Mouse (Mus musculus) heart, embryonic 12.5 days (tissue): ENCODE results near the gene Mpv17l2. TPM values are rescaled to one million over a fixed set of nuclear protein-coding genes. Genes with fewer than 3 reads are reported as not detected.

Experiments used
- ATAC-seq: fragments of 200-750 bp; cut with Nextera tagmentation; 2 replicates; pipeline ENCODE4 v1.8.0; 2017; ENCODE audit warnings: moderate TSS enrichment, moderate library complexity; ENCODE audit not compliant: insufficient number of reproducible peaks, low FRiP score
- H3K27ac ChIP-seq: fragments of 300-500 bp; sonication (generic); 2 replicates; pipeline ENCODE4 v1.5.1; 2016; ENCODE audit warnings: mild to moderate bottlenecking, moderate library complexity; ENCODE audit not compliant: poor library complexity, severe bottlenecking
- H3K27me3 ChIP-seq: fragments of 300-500 bp; sonication (generic); replicated peaks from 2 replicates; pipeline ENCODE4 v1.6.1; 2016; ENCODE audit warnings: mild to moderate bottlenecking, moderate library complexity
- H3K36me3 ChIP-seq: fragments of 300-500 bp; sonication (generic); 2 replicates; pipeline ENCODE4 v1.6.1; 2016; ENCODE audit warnings: mild to moderate bottlenecking, moderate library complexity
- H3K4me1 ChIP-seq: fragments of 300-500 bp; sonication (generic); replicated peaks from 2 replicates; pipeline ENCODE4 v1.6.1; 2016; ENCODE audit warnings: mild to moderate bottlenecking
- H3K4me2 ChIP-seq: fragments of 300-500 bp; sonication (generic); 2 replicates; pipeline ENCODE4 v1.6.1; 2016; ENCODE audit warnings: mild to moderate bottlenecking, moderate library complexity
- H3K4me3 ChIP-seq: fragments of 300-500 bp; sonication (generic); 2 replicates; pipeline ENCODE4 v1.5.1; 2016; ENCODE audit warnings: mild to moderate bottlenecking
- H3K9ac ChIP-seq: fragments of 300-500 bp; sonication (generic); 2 replicates; pipeline ENCODE4 v1.6.1; 2016; ENCODE audit warnings: mild to moderate bottlenecking, moderate library complexity
- H3K9me3 ChIP-seq: fragments of 300-500 bp; sonication (generic); replicated peaks from 2 replicates; pipeline ENCODE4 v1.6.1; 2016; ENCODE audit warnings: mild to moderate bottlenecking, moderate library complexity
- WGBS: fragments of 180-500 bp; shearing (Covaris S2); methylation state at CpG from one replicate; pipeline ENCODE4 v1.1.7; 2016; 5-methylcytosine and 5-hydroxymethylcytosine counted together
- polyA plus RNA-seq: library from polyadenylated mRNA; unstranded; fragments of >200 nt; fragmentation: Nextera tagmentation; extraction: Ambion mirVana; gene quantifications from 2 replicates; pipeline ENCODE4 v1.2.1, GENCODE M21; 2016

Mpv17l2 gene
- polyA plus RNA-seq, 1 experiment from 2014 or later = 37.9 TPM

- peak overlapping the region; percentile 91 for H3K4me2 ChIP-seq
- H3K27me3 ChIP-seq = peaks cover 8% of the 10 kb centered on the region; the same call in 1 of the 2 replicates
- 0 out of 2 replicates have a peak overlapping the region, but pooled peaks have one; percentile 7 for H3K27ac ChIP-seq
- no peaks in the 10 kb centered on the region for H3K9me3 ChIP-seq
- H3K4me1 ChIP-seq = peaks cover 21% of the 10 kb centered on the region
- peak overlapping the region; percentile 49 for H3K4me3 ChIP-seq
- no peak for ATAC-seq
- WGBS = 2% methylated on average over 34 of the region's 34 CpGs
- peaks cover 27% of the 10 kb centered on the region for H3K36me3 ChIP-seq
- H3K9ac ChIP-seq = peak overlapping the region; percentile 71
These were observed 5.3 kb upstream of the Mpv17l2 start for GRCm38 (mm10) chr8:70765838-70766570.

DNA sequence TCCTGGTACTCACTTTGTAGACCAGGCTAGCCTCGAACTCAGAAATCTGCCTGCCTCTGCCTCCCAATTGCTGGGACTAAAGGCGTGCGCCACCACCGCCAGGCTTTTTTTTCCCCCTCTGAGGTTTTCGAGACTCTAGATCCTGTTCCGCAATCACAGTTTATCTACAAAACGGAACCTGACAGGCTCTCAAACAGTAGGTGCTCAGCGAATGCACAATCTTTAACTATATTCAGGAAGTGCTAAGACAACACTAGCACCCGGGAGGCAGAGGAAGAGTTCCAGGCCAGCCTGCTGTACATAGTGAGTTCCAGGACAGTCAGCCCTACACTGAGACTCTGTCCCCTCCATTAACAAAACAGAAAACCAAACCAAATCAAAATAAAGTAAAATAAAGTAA is 4.6 kb upstream of the Mpv17l2 start:
- no peak for ATAC-seq
- H3K36me3 ChIP-seq = peaks cover 21% of the 10 kb centered on the region
- H3K27ac ChIP-seq = no peak overlapping the region
- 55% methylated on average over 9 of the region's 9 CpGs for WGBS
- peaks cover 22% of the 10 kb centered on the region for H3K4me1 ChIP-seq
- H3K4me3 ChIP-seq = peak overlapping the region; percentile 49; the same call in 1 of the 2 replicates
- H3K27me3 ChIP-seq = 0 out of 2 replicates have a peak, but pooled peaks cover 4% of the 10 kb centered on the region
- H3K9ac ChIP-seq = no peak overlapping the region
- no peaks in the 10 kb centered on the region for H3K9me3 ChIP-seq
- H3K4me2 ChIP-seq = peak overlapping the region; percentile 91

DNA sequence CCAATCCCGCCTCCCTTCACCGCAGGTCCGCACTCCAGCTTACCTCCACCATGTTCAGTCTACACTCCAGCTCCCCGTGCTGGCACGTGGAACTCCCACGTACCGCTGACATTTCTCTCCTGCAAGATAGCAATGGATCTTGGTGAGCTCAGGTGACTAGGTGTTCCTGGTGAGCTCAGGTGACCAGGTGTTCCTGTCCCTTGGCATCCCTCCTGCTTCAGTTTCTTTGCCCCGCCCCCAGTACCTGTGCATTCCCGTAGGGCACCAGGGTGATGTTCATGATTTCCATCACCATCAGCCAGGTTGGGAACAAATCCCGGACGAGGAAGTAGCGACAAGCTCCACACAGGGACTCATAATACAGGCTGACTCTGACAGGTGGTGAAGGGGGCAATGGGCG is 3.9 kb upstream of the Mpv17l2 start:
- no peak overlapping the region for H3K4me3 ChIP-seq
- H3K4me1 ChIP-seq = peaks cover 28% of the 10 kb centered on the region
- H3K9me3 ChIP-seq = no peaks in the 10 kb centered on the region
- H3K36me3 ChIP-seq = peaks cover 15% of the 10 kb centered on the region
- H3K27ac ChIP-seq = no peak overlapping the region
- 89% methylated on average over 13 of the region's 13 CpGs for WGBS
- H3K4me2 ChIP-seq = peak overlapping the region; percentile 91; the same call in 1 of the 2 replicates
- H3K27me3 ChIP-seq = 0 out of 2 replicates have a peak, but pooled peaks cover 4% of the 10 kb centered on the region
- H3K9ac ChIP-seq = no peak overlapping the region
- ATAC-seq = no peak

GRCm38 (mm10) chr8:70764026-70764425 is 3.3 kb upstream of the Mpv17l2 start:
- no peak for ATAC-seq
- H3K9ac ChIP-seq = no peak overlapping the region
- peaks cover 35% of the 10 kb centered on the region for H3K4me1 ChIP-seq
- no peaks in the 10 kb centered on the region for H3K9me3 ChIP-seq
- H3K27ac ChIP-seq = no peak overlapping the region
- H3K27me3 ChIP-seq = 0 out of 2 replicates have a peak, but pooled peaks cover 4% of the 10 kb centered on the region
- no peak overlapping the region for H3K4me3 ChIP-seq
- H3K4me2 ChIP-seq = no peak overlapping the region
- peaks cover 13% of the 10 kb centered on the region for H3K36me3 ChIP-seq
- 50% methylated on average over 8 of the region's 8 CpGs for WGBS

DNA sequence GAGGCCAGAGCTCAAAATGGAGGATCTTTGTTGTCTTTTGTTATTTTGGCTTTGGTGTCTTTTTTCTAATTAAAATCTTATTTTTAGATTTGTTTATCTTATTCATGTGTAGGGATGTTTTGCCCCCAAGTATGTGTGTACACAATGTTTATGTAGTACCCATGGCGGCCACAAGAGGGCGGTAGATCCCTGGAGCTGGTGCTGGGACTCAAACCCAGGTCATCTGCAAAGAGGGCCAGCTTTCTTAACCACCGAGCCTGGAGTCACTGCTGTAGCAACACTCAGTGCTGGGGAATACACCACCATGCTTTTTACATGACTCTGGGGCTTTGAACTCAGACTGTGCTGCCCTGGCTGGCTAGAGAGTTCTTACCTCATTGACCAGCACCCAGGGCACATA is 2.6 kb upstream of the Mpv17l2 start:
- WGBS = 6% methylated on average over 3 of the region's 3 CpGs
- Histone ChIP-seq H3K4me2 (no peak overlapping the region), H3K27me3 (0 out of 2 replicates have a peak, but pooled peaks cover 4% of the 10 kb centered on the region), H3K4me3 (no peak overlapping the region), H3K4me1 (peaks cover 41% of the 10 kb centered on the region), H3K9ac (no peak overlapping the region), H3K36me3 (peaks cover 10% of the 10 kb centered on the region), H3K9me3 (no peaks in the 10 kb centered on the region), H3K27ac (no peak overlapping the region)
- ATAC-seq = no peak

GRCm38 (mm10) chr8:70762118-70762517 is 1.4 kb upstream of the Mpv17l2 start:
- Histone ChIP-seq H3K4me3 (no peak overlapping the region), H3K36me3 (peaks cover 16% of the 10 kb centered on the region), H3K9me3 (no peaks in the 10 kb centered on the region), H3K4me1 (peaks cover 42% of the 10 kb centered on the region), H3K4me2 (no peak overlapping the region), H3K9ac (no peak overlapping the region), H3K27ac (no peak overlapping the region), H3K27me3 (no peaks in the 10 kb centered on the region)
- ATAC-seq = no peak
- WGBS = 68% methylated on average over 1 of the region's 1 CpGs

GRCm38 (mm10) chr8:70760350-70760749 is 396 bp downstream of the Mpv17l2 start:
- Histone ChIP-seq H3K9ac (peak overlapping the region; percentile 91), H3K27me3 (peaks cover 5% of the 10 kb centered on the region; the same call in 1 of the 2 replicates), H3K9me3 (no peaks in the 10 kb centered on the region), H3K4me1 (peaks cover 31% of the 10 kb centered on the region), H3K36me3 (peaks cover 29% of the 10 kb centered on the region), H3K4me2 (peak overlapping the region; percentile 98), H3K4me3 (peak overlapping the region; percentile 76), H3K27ac (peak overlapping the region; percentile 70)
- ATAC-seq = 0 out of 2 replicates have a peak, but pooled peaks have one; percentile 0
- 2% methylated on average over 22 of the region's 22 CpGs for WGBS

GRCm38 (mm10) chr8:70758616-70759561 is 1.9 kb downstream of the Mpv17l2 start:
- no peak for ATAC-seq
- H3K27me3 ChIP-seq = peaks cover 5% of the 10 kb centered on the region; the same call in 1 of the 2 replicates
- H3K36me3 ChIP-seq = peaks cover 29% of the 10 kb centered on the region
- H3K4me2 ChIP-seq = 0 out of 2 replicates have a peak overlapping the region, but pooled peaks have one; percentile 98
- 67% methylated on average over 19 of the region's 19 CpGs for WGBS
- peaks cover 34% of the 10 kb centered on the region for H3K4me1 ChIP-seq
- no peak overlapping the region for H3K27ac ChIP-seq
- H3K9me3 ChIP-seq = no peaks in the 10 kb centered on the region
- H3K9ac ChIP-seq = 0 out of 2 replicates have a peak overlapping the region, but pooled peaks have one; percentile 51
- H3K4me3 ChIP-seq = no peak overlapping the region

DNA sequence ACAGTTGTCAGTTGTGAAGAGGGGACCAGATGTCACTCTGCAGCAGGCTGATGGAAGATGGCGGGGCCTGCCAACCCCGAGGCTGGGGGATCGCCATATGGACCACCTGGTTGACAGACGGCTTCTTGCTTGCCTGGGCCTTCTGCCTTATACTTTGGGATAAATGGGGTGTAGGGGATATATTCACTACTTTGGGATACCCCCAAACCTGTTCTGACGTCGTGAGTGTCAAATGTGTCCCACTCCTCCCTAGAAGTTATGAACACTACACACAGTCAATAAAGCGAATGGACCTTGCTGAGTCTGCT is 2.5 kb downstream of the Mpv17l2 start:
- Histone ChIP-seq H3K9me3 (no peaks in the 10 kb centered on the region), H3K9ac (no peak overlapping the region), H3K36me3 (peaks cover 29% of the 10 kb centered on the region), H3K27me3 (peaks cover 5% of the 10 kb centered on the region; the same call in 1 of the 2 replicates), H3K4me1 (peaks cover 40% of the 10 kb centered on the region), H3K27ac (no peak overlapping the region), H3K4me2 (no peak overlapping the region), H3K4me3 (no peak overlapping the region)
- WGBS = 87% methylated on average over 7 of the region's 7 CpGs
- ATAC-seq = no peak

GRCm38 (mm10) chr8:70757523-70758307 is 3.0 kb downstream of the Mpv17l2 start:
- Histone ChIP-seq H3K27me3 (peaks cover 5% of the 10 kb centered on the region; the same call in 1 of the 2 replicates), H3K27ac (no peak overlapping the region), H3K4me3 (no peak overlapping the region), H3K36me3 (peaks cover 29% of the 10 kb centered on the region), H3K4me2 (no peak overlapping the region), H3K9me3 (no peaks in the 10 kb centered on the region), H3K9ac (no peak overlapping the region), H3K4me1 (peaks cover 45% of the 10 kb centered on the region)
- 77% methylated on average over 22 of the region's 22 CpGs for WGBS
- no peak for ATAC-seq
